Mouse (Mus musculus): ENCODE data around the gene Slc38a3. TPM values are rescaled to one million over a fixed set of nuclear protein-coding genes. Genes with fewer than 3 reads are reported as not detected.
A peak's percentile ranks its signal among the peaks of the same experiment; 100 is the strongest.
"Not testable (repeated sequence)": the region's sequence is repeated elsewhere in the genome, so short reads cannot be mapped to it uniquely, and the experiment has no call there.

Gene Slc38a3
- polyA plus RNA-seq, 1 experiment, result 145 TPM

GRCm38 (mm10) chr9:107677819-107678526 is 8.6 kb upstream of the Slc38a3 start:
- not testable (repeated sequence) for H3K27ac ChIP-seq (ENCODE audit: insufficient read depth, low read length); H3K27me3 ChIP-seq (ENCODE audit: control insufficient read depth, insufficient read depth, low read length); H3K4me3 ChIP-seq (replicated peaks; ENCODE audit: insufficient read depth, low read depth, low read length); H3K4me1 ChIP-seq (ENCODE audit: control insufficient read depth, insufficient read depth, low read length)
- TF ChIP-seq CTCF (IDR thresholded peaks at IDR 0.05; ENCODE audit: borderline replicate concordance, insufficient read depth, low read depth, low read length), result peak; percentile 37; the same call in 1 of the 2 replicates
- 41% methylated on average over 14 of the region's 14 CpGs for WGBS
- DNase-seq, result peak; percentile 69 to 73

- no peaks in the 10 kb centered on the region; the same call in 1 of the 2 replicates for H3K4me1 ChIP-seq (ENCODE audit: control insufficient read depth, insufficient read depth, low read length)
- H3K27me3 ChIP-seq (ENCODE audit: control insufficient read depth, insufficient read depth, low read length), result no peaks in the 10 kb centered on the region
- 17% methylated on average over 17 of the region's 17 CpGs for WGBS
- peak; percentile 54 to 67 for DNase-seq
- H3K27ac ChIP-seq (ENCODE audit: insufficient read depth, low read length), result no peak overlapping the region
- no peak overlapping the region for H3K4me3 ChIP-seq (replicated peaks; ENCODE audit: insufficient read depth, low read depth, low read length)
- TF ChIP-seq CTCF (IDR thresholded peaks at IDR 0.05; ENCODE audit: borderline replicate concordance, insufficient read depth, low read depth, low read length) (peak; percentile 84), POLR2A (IDR thresholded peaks at IDR 0.05; ENCODE audit: borderline replicate concordance, insufficient read depth, low read length) (no peak)
Measured at GRCm38 (mm10) chr9:107677091-107677784, 7.9 kb upstream of the Slc38a3 start.

GRCm38 (mm10) chr9:107676302-107676701 is 7.0 kb upstream of the Slc38a3 start:
- DNase-seq, result no peak
- TF ChIP-seq POLR2A (IDR thresholded peaks at IDR 0.05; ENCODE audit: borderline replicate concordance, insufficient read depth, low read length), result no peak
- TF ChIP-seq CTCF (IDR thresholded peaks at IDR 0.05; ENCODE audit: borderline replicate concordance, insufficient read depth, low read depth, low read length), result no peak
- no peaks in the 10 kb centered on the region for H3K27me3 ChIP-seq (ENCODE audit: control insufficient read depth, insufficient read depth, low read length)
- no peak overlapping the region for H3K27ac ChIP-seq (ENCODE audit: insufficient read depth, low read length)
- peak overlapping the region; percentile 50 for H3K4me3 ChIP-seq (replicated peaks; ENCODE audit: insufficient read depth, low read depth, low read length)
- H3K4me1 ChIP-seq (ENCODE audit: control insufficient read depth, insufficient read depth, low read length), result no peaks in the 10 kb centered on the region; the same call in 1 of the 2 replicates
- under 1% methylated on average over 25 of the region's 25 CpGs for WGBS

GRCm38 (mm10) chr9:107675671-107676301 is 6.5 kb upstream of the Slc38a3 start:
- DNase-seq, result peak; percentile 52 to 62
- no peaks in the 10 kb centered on the region for H3K27me3 ChIP-seq (ENCODE audit: control insufficient read depth, insufficient read depth, low read length)
- H3K4me3 ChIP-seq (replicated peaks; ENCODE audit: insufficient read depth, low read depth, low read length), result peak overlapping the region; percentile 50
- 2% methylated on average over 39 of the region's 39 CpGs for WGBS
- TF ChIP-seq CTCF (IDR thresholded peaks at IDR 0.05; ENCODE audit: borderline replicate concordance, insufficient read depth, low read depth, low read length) (peak; percentile 75), POLR2A (IDR thresholded peaks at IDR 0.05; ENCODE audit: borderline replicate concordance, insufficient read depth, low read length) (no peak)
- H3K27ac ChIP-seq (ENCODE audit: insufficient read depth, low read length), result no peak overlapping the region
- no peaks in the 10 kb centered on the region; the same call in 1 of the 2 replicates for H3K4me1 ChIP-seq (ENCODE audit: control insufficient read depth, insufficient read depth, low read length)

- Histone ChIP-seq H3K27ac (ENCODE audit: insufficient read depth, low read length) (no peak overlapping the region), H3K4me3 (replicated peaks; ENCODE audit: insufficient read depth, low read depth, low read length) (no peak overlapping the region), H3K4me1 (ENCODE audit: control insufficient read depth, insufficient read depth, low read length) (no peaks in the 10 kb centered on the region; the same call in 1 of the 2 replicates), H3K27me3 (ENCODE audit: control insufficient read depth, insufficient read depth, low read length) (no peaks in the 10 kb centered on the region)
- DNase-seq, result no peak
- no peak for TF ChIP-seq CTCF (IDR thresholded peaks at IDR 0.05; ENCODE audit: borderline replicate concordance, insufficient read depth, low read depth, low read length)
- no peak for TF ChIP-seq POLR2A (IDR thresholded peaks at IDR 0.05; ENCODE audit: borderline replicate concordance, insufficient read depth, low read length)
- 74% methylated on average over 9 of the region's 9 CpGs for WGBS
Measured at GRCm38 (mm10) chr9:107674609-107675429, 5.5 kb upstream of the Slc38a3 start.

GRCm38 (mm10) chr9:107670259-107670658 is 929 bp upstream of the Slc38a3 start:
- Histone ChIP-seq H3K27me3 (ENCODE audit: control insufficient read depth, insufficient read depth, low read length) (no peaks in the 10 kb centered on the region), H3K27ac (ENCODE audit: insufficient read depth, low read length) (no peak overlapping the region), H3K4me3 (replicated peaks; ENCODE audit: insufficient read depth, low read depth, low read length) (no peak overlapping the region), H3K4me1 (ENCODE audit: control insufficient read depth, insufficient read depth, low read length) (no peaks in the 10 kb centered on the region)
- WGBS, result 65% methylated on average over 5 of the region's 5 CpGs
- TF ChIP-seq CTCF (IDR thresholded peaks at IDR 0.05; ENCODE audit: borderline replicate concordance, insufficient read depth, low read depth, low read length) (no peak), POLR2A (IDR thresholded peaks at IDR 0.05; ENCODE audit: borderline replicate concordance, insufficient read depth, low read length) (no peak)
- DNase-seq, result no peak

- H3K27me3 ChIP-seq (ENCODE audit: control insufficient read depth, insufficient read depth, low read length), result no peaks in the 10 kb centered on the region
- H3K27ac ChIP-seq (ENCODE audit: insufficient read depth, low read length), result no peak overlapping the region
- 91% methylated on average over 3 of the region's 3 CpGs for WGBS
- H3K4me1 ChIP-seq (ENCODE audit: control insufficient read depth, insufficient read depth, low read length), result no peaks in the 10 kb centered on the region
- H3K4me3 ChIP-seq (replicated peaks; ENCODE audit: insufficient read depth, low read depth, low read length), result no peak overlapping the region
- TF ChIP-seq POLR2A (IDR thresholded peaks at IDR 0.05; ENCODE audit: borderline replicate concordance, insufficient read depth, low read length) (no peak), CTCF (IDR thresholded peaks at IDR 0.05; ENCODE audit: borderline replicate concordance, insufficient read depth, low read depth, low read length) (no peak)
- no peak for DNase-seq
Measured at GRCm38 (mm10) chr9:107668916-107669315, 414 bp downstream of the Slc38a3 start.

Data from cerebellum, adult 2 months (tissue).